Mouse (Mus musculus): Measurements from ENCODE around the gene Pfn1. TPM values are rescaled to one million over a fixed set of nuclear protein-coding genes. Genes with fewer than 3 reads are reported as not detected.

Pfn1 gene
- polyA plus RNA-seq, 1 experiment from 2014 or later: 1,099 TPM

Other genes starting within 250 kb of the Pfn1 start
- gene Pelp1, start 244.6 kb downstream of the Pfn1 start, polyA plus RNA-seq (2016; fragmentation: Nextera tagmentation; extraction: Ambion mirVana): 40.0 and 40.3 TPM in 2 replicates
- 37.0 and 41.1 TPM in 2 replicates for gene Arrb2, start 222.0 kb downstream of the Pfn1 start, polyA plus RNA-seq (2016; fragmentation: Nextera tagmentation; extraction: Ambion mirVana)
- 37.6 and 39.2 TPM in 2 replicates for gene Med11, start 202.7 kb downstream of the Pfn1 start, polyA plus RNA-seq (2016; fragmentation: Nextera tagmentation; extraction: Ambion mirVana)
- 0.21 and 0.33 TPM in 2 replicates for gene Zmynd15, start 195.2 kb downstream of the Pfn1 start, polyA plus RNA-seq (2016; fragmentation: Nextera tagmentation; extraction: Ambion mirVana)
- 1.6 and 1.7 TPM in 2 replicates for gene Cxcl16, start 194.7 kb downstream of the Pfn1 start, polyA plus RNA-seq (2016; fragmentation: Nextera tagmentation; extraction: Ambion mirVana)
- gene Tm4sf5, start 149.4 kb downstream of the Pfn1 start, polyA plus RNA-seq (2016; fragmentation: Nextera tagmentation; extraction: Ambion mirVana): 0.46 TPM in 1 of 2 replicates, not detected in the other
- not detected in 2 replicates for gene Vmo1, start 140.0 kb downstream of the Pfn1 start, polyA plus RNA-seq (2016; fragmentation: Nextera tagmentation; extraction: Ambion mirVana)
- gene Gltpd2, start 135.4 kb downstream of the Pfn1 start, polyA plus RNA-seq (2016; fragmentation: Nextera tagmentation; extraction: Ambion mirVana): 0.26 TPM in 1 of 2 replicates, not detected in the other
- 774 and 783 TPM in 2 replicates for gene Psmb6, start 129.3 kb downstream of the Pfn1 start, polyA plus RNA-seq (2016; fragmentation: Nextera tagmentation; extraction: Ambion mirVana)
- gene Gm40193, start 121.7 kb downstream of the Pfn1 start, polyA plus RNA-seq (2016; fragmentation: Nextera tagmentation; extraction: Ambion mirVana): not detected in 2 replicates
- gene Pld2, start 114.6 kb downstream of the Pfn1 start, polyA plus RNA-seq (2016; fragmentation: Nextera tagmentation; extraction: Ambion mirVana): 4.0 and 5.7 TPM in 2 replicates
- gene Mink1, start 91.8 kb downstream of the Pfn1 start, polyA plus RNA-seq (2016; fragmentation: Nextera tagmentation; extraction: Ambion mirVana): 14.7 and 16.8 TPM in 2 replicates
- not detected in 2 replicates for gene 4930544D05Rik, start 38.8 kb downstream of the Pfn1 start, polyA plus RNA-seq (2016; fragmentation: Nextera tagmentation; extraction: Ambion mirVana)
- 0.32 TPM in 1 of 2 replicates, not detected in the other for gene Chrne, start 35.4 kb downstream of the Pfn1 start, polyA plus RNA-seq (2016; fragmentation: Nextera tagmentation; extraction: Ambion mirVana)
- 0.35 and 0.37 TPM in 2 replicates for gene Gp1ba, start 15.5 kb downstream of the Pfn1 start, polyA plus RNA-seq (2016; fragmentation: Nextera tagmentation; extraction: Ambion mirVana)
- gene Rnf167, start 7.4 kb downstream of the Pfn1 start, polyA plus RNA-seq (2016; fragmentation: Nextera tagmentation; extraction: Ambion mirVana): 96.6 and 101 TPM in 2 replicates
- 138 and 149 TPM in 2 replicates for gene Slc25a11, start 7.2 kb downstream of the Pfn1 start, polyA plus RNA-seq (2016; fragmentation: Nextera tagmentation; extraction: Ambion mirVana)
- gene Eno3, start 2.6 kb upstream of the Pfn1 start, polyA plus RNA-seq (2016; fragmentation: Nextera tagmentation; extraction: Ambion mirVana): 12.0 and 12.7 TPM in 2 replicates
- 156 and 160 TPM in 2 replicates for gene Spag7, start 14.8 kb upstream of the Pfn1 start, polyA plus RNA-seq (2016; fragmentation: Nextera tagmentation; extraction: Ambion mirVana)
- gene Camta2, start 33.5 kb upstream of the Pfn1 start, polyA plus RNA-seq (2016; fragmentation: Nextera tagmentation; extraction: Ambion mirVana): 13.0 and 14.9 TPM in 2 replicates
- 0.86 and 1.3 TPM in 2 replicates for gene Inca1, start 45.5 kb upstream of the Pfn1 start, polyA plus RNA-seq (2016; fragmentation: Nextera tagmentation; extraction: Ambion mirVana)
- gene Kif1c, start 45.9 kb upstream of the Pfn1 start, polyA plus RNA-seq (2016; fragmentation: Nextera tagmentation; extraction: Ambion mirVana): 2.0 and 2.2 TPM in 2 replicates
- gene Zfp3, start 109.6 kb upstream of the Pfn1 start, polyA plus RNA-seq (2016; fragmentation: Nextera tagmentation; extraction: Ambion mirVana): 10.6 and 11.7 TPM in 2 replicates
- gene Scimp, start 157.9 kb upstream of the Pfn1 start, polyA plus RNA-seq (2016; fragmentation: Nextera tagmentation; extraction: Ambion mirVana): not detected in 2 replicates
- 49.6 and 58.4 TPM in 2 replicates for gene Rabep1, start 190.1 kb upstream of the Pfn1 start, polyA plus RNA-seq (2016; fragmentation: Nextera tagmentation; extraction: Ambion mirVana)

Data from midbrain, embryonic 12.5 days (tissue).